Mouse (Mus musculus): ENCODE results near the gene Hs3st3a1.

Hs3st3a1 gene

DNA sequence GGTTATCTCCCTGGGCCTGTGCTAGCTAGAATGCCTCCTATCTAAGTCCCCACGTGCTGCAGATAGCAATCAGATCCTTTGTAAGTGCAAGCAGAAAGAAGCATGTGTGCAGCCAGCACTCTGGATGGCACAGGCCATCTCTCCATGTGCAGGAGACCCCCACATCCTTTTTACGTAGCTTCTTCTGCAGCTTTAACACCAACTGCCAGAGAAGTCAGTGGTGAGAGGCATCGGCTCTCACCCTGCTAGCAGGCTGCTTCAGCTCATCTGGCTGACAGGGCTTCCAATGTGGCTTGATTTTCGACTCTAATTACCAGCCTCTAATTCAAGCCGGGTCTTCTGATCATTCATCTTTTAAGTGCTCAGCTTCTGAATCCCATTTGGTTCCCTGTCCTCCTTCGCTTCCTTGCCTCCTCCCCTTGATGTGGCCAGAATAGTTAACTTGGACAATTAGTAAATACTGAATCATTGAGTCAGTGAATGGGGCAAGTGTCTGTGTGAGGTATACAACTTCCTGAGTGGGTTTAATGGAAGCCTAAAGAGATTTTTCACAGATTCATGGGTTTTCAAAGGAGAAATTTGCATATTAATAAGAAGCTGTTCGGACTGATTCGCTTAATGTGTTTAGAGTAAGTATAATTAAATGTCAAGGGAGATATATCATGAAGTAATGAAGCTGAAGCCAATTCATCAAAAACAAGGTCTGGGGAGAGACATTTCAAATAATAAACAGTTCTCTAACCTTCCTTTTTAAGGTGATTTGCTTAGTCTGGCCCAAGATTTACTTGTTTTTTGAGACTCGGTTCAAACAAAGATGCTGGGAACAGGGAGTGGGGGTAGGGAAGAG, 54.7 kb downstream of the Hs3st3a1 start:
- DNase-seq (ENCODE audit: low spot score): no peak

DNA sequence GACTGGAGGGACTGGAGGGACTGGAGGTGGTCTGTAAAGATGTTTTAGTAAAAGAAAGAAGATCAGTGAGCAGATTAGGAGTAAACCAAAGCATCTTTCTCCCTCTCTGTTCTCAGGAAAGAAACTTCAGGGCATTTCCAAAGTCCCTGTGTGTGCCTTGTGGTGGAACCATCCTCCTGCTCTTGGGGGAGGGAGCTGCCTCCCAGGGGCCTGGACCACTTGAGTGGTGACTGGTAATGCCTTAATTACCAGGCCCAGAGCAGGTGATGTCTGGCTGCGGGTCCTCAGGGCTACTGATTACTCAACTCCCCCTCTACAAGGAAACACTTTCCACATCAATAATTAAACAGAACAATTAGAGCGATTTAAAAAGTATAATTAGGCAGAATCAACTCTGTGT, 59.3 kb downstream of the Hs3st3a1 start:
- no peak for DNase-seq (ENCODE audit: low spot score)

DNA sequence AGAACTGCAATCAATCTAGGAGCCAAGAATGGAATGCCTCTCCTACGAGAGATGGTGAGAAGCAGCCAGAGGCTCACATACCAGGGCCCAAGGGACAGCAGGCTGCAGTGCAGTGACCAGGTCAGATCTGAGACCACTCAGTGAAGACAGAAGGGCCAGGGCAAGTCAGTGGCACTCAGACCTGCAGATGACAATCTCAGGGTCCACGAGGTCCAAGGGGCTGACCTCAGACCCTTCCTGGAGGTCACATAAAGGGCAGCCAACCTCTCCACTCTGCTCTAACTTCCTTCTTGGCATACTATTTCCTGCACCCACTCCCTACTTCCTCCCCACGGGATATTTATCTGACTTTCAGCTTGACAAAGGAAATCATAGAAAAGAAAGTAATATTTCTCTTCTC, 60.8 kb downstream of the Hs3st3a1 start:
- no peak for DNase-seq (ENCODE audit: low spot score)

DNA sequence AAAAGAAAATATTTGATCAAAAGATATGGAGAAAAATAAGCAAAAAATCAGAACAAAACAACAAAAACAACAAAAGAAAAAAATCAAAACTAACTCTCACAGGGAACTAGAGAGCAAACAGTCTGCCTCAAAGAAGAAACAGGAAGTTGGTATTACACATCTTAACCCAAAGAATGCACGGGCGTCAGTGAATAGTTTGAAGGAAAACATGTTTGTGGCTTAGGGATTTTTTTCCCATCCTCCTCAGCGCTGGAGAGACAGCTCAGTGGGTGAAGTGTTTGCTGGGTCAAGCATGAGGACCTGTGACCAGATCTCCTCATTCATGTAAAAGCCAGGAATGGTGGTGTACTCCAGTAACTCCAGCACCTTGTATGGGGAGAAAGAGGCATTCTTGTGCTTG, 61.5 kb downstream of the Hs3st3a1 start:
- no peak for DNase-seq (ENCODE audit: low spot score)

DNA sequence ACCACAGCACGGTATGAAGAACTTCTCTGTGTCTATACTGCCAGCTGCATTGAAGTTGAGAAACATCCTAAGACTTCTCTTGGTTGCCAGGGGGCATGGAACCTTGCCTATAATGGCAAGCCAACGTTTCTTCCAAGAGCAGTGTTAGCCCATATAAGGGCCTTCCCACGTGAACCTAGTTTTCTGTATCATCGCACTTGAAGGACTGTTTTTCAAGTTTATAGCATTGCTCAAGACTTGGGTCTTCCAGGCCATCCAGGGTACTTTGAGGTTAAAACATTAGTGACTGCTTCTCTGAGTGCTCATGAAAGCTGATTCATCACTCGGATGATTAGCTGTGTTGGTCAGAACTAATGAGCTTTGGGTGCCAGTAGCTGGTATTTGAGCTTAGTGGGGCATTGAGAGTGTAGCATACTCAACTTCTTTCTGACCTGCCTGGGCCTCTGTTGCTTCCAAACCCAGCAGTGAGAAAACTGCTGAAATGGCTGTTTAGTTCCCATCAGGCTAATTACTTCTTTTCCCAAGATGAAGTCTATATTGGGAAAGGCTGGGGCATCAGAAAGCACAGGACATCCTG, 65.5 kb downstream of the Hs3st3a1 start:
- DNase-seq (ENCODE audit: low spot score): peak; percentile 31

DNA sequence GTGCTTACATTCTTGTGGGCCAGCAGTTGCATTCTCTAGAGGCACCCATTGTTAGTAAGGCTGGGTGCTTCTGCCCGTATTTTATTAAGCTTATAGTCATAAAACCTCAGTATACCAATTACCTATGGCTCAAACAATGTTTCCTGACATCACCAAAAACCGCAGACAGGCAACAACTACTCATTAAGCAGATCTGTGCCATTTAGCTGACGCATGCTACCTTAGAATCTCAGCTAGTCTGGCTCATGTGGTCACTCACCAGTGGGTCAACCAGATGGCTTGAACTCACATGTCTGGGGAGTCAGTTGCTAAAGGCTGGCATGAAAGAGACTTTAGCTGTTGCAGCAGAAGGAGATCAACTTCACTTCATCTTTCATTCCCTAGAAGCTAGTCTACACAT, 67.9 kb downstream of the Hs3st3a1 start:
- DNase-seq (ENCODE audit: low spot score): no peak

DNA sequence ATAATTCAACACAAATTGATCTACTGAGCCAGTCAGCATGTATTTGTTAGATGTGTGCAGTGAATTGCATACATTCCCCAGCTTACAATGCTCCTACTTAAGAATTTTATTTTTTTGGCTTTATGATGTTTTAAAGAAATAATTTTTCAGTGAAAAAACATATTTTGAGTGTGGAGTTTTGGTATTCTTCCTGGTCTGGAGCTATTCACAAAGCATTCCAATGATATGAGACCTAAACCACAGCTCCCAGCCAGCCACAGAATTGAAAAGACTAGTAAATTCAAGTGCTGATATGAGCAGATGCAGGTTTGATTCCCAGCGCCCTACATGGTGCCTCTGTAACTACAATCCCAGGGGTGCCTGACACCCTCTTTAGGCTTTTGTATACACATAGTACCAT, 70.8 kb downstream of the Hs3st3a1 start:
- DNase-seq (ENCODE audit: low spot score): no peak

DNA sequence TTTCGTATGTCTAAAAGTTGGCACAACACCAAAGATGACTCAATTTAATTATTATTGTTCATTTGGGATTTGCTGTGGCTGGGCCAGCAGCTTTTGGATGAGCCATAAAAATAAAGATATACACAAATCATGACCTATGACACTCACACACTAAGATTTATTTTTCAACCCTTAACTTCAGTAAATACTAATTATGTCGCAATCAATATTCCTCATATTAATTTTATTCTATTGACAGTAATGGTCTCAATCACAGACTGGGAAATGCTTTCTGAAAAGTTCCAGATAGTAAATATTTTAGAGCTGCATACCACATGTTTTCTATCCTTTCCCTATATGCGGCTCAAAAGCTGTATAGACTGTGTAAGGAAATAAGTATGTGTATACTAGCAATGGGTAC, 71.9 kb downstream of the Hs3st3a1 start:
- DNase-seq (ENCODE audit: low spot score): no peak

DNA sequence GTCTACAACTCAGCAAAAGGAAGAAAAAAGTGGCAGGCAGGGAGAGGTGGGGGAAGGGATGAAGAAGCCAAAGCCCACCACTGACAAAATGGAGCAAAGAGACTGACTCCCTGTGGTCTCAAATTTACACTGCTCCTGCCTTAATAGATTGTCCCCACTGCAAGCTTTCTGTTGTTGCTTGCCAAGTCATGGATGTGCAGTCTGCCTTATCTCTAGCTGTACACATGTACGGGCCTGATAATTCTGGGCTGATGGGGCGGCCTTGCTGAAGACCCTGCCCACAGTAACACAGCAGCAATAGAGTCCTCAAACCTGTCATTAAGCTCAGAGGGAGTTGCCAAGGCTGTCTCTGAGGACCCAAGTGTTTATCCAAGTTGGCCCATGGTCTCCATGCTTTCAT, 74.0 kb downstream of the Hs3st3a1 start:
- DNase-seq (ENCODE audit: low spot score): no peak

DNA sequence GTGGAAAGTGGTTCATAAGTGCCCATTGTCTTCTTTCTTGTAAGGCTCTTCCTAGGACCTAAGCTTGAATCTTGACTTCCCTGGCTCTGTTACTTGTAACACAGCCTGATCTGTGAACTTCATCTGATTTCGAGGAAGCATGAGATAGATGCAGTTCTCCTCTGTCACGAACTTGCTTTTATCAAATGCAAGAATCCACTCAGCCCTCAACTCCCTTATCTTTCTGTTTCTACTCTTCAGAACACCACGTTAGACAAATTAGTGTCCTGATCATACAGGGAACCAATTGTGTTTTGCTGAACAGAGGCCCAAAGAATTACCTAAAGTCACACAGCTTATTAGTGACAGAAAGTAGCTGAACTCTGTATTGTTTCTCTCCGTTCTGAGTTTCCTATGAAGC, 77.2 kb downstream of the Hs3st3a1 start:
- DNase-seq (ENCODE audit: low spot score): no peak

DNA sequence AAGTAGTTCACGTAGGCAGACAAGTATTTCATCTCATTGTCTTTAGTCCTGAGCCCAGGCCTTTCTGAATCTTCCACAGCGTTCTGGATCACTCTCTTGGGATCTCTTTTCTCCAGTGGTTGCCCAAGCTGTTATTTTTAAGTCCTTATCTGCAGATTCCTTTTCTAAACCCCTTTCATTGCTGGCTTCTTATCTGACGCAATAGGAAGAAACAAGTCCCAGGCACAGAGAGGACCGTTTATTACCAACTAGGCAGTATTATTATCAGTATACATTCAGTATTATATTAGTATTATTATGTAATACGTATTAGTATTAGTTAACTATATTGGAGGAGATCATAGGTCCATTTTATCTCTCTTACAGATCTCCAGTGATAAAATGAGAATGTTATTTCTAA, 78.3 kb downstream of the Hs3st3a1 start:
- DNase-seq (ENCODE audit: low spot score): no peak

DNA sequence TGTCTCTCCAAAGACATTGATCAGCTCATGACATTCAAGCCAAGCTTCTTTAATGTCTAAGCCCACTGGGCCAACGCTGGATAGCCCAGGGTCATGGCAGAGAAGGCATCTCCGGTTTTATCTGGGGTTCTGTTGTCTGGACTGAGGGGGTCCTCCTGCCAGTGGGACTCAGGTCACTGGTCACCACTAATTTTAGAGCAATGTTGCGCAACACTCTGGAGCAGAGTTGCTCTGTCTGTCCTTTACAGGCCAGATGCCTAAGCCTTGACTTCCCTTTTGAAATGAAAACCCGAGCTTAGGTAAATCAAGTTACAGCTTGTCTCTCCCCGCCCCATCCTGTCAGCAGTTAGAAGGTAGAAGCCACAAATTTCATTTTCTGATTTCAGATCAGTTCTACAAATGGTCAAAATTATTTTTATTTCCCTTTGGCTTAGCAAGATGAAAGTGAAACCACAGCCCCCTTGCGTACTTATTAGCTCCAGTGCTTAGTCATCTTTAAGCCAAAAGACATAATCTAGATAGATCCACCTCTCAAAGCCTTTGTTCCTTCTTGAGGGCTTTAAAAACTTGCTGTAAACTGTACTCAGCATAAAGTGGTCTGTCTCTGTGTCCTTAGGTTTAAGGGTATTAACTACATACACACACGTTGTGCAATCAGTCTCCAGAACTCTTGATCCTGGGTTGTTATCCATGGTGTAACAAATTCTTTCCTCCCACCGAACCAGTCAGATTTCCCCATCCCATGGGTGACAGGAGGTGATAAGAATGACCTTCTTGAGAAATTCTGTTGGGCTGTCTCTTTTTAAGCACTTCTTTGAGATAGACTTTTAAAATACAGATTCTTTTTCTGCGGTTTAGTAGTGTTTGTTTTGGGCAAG, 81.8 kb downstream of the Hs3st3a1 start:
- DNase-seq (ENCODE audit: low spot score): no peak

DNA sequence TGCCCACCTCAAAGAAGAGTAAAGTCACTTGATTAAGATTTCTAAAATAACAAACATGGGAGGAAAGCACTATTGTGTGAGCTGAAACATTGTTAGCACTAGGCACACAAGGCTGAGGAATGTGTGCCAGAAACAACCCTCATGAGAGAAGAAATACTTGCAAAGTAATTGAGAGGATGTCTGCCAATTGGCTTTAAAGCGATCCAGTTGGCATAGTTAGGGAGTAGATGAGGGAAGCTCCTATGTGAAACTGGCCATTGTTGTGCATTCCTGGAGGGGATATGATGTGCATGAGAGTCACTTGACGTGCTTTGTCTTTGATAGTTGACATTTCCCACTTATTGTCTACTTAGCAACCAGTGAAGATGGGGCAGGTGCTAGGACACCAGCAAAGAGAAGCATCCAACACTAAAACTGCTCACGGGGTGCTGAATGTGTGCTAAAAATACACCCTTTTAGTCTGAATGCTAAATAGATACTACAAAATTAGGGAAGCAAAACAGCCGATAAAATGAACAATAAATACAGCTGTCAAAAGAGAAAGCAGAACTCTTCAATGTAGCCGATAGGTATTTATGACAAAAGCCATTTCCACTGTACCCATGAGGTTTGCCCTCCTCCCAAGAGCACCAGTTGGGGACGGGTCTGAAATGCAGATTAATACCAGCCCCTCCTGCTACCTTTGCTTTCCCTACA, 83.2 kb downstream of the Hs3st3a1 start:
- DNase-seq (ENCODE audit: low spot score): peak; percentile 13

DNA sequence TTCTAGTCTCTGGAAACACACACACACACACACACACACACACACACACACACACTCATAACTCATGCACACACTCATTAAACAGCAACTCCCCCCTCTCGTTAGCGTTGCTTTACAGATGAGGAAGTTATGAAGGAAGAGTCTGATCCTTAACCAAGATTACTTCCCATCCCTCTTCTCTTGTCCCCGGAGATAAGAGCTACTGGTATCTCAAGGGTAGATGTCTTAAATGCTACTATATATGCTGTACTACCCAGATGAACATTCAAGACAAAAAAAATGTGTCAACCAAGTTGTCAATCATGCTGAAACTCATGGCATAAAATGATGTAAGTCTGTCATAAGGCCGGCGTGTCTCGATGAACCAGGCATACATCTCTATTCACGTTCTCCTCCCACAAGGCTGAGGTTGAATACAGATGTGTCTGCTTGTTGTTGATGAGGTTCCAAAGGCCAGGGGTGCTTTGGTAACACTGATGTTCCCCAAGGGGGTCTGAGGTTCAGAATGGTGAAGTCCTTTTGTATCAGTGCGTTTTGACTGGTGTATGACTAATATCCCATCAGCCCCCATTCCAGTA, 89.0 kb downstream of the Hs3st3a1 start:
- DNase-seq (ENCODE audit: low spot score): no peak

DNA sequence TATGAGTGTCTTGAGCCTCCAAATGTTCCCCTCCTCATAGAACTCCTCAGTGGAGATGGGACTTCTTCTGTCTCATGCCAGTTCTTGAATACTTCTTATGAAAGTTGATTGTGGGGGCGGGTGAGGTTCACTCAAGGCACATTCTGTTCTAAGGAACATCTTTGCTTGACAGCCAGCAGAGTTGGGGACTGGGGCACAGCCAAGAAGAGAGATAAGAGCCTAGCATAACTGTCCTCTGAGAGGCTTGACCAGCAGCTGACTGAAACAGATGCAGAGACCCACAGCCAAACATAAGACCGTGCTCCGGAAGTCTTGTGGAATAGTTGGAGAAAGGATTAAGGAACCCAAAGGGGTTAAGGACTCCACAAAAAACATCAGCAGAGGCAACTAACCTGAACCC, 102.1 kb downstream of the Hs3st3a1 start:
- no peak for DNase-seq (ENCODE audit: low spot score)

DNA sequence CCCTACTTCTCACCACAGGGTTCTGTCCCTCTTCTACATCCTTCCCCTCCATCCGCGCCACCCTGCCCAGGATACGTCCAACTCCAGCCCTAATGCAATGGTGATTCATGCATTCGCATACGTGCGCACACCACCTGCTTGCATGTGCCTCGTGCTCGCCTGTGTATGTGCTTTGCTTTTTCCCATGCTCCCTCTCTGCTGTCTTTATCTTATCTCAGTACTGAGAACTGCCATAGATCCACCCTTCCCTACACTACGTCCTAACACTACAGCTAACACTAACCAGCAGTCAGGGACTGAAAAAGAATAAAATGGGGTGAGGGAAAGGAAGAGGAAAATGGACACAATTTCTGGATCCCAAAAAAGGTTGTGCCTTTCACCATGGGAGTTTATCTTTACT, 106.7 kb downstream of the Hs3st3a1 start:
- no peak for DNase-seq (ENCODE audit: low spot score)

DNA sequence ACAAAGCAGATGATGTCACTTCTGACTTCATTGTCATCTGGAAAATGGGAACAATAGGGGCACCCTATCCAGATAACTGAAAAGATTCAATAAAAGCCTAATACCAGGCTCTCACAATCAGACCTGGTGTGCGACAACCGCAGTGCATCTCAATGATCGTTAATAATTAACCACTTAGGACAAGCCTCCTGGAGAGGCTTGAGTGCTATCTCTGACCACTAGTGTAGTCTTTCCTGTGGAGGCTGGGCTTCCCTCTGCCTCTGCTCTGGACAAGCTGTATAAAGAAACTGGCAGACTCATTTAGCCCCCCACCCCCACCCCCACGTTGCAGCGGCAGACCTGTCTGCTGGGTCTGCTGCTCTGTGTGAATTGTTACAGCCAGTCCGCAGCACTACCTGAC, 107.2 kb downstream of the Hs3st3a1 start:
- DNase-seq (ENCODE audit: low spot score): no peak

DNA sequence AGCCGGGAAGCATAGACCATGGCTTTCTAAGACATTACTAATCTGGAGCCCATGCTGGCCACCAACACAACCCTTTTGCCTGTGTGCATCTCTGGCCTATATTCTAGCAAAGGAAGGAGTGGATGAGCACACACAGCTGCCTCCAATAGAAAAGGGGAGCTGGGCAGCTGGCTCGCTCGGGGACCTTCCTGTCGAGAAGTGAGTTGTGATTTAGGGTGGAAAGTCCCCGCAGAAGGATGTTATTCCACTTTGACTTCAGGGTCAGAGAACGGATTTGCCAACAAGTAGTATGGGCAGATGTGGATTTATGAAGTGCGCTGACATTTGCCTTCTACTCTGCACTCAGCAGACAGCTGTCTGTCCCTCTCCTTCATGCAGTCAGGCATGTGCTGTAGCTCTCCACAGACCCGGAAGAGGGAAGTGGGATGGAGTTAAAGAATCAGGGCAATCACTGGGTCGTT, 108.1 kb downstream of the Hs3st3a1 start:
- no peak for DNase-seq (ENCODE audit: low spot score)

DNA sequence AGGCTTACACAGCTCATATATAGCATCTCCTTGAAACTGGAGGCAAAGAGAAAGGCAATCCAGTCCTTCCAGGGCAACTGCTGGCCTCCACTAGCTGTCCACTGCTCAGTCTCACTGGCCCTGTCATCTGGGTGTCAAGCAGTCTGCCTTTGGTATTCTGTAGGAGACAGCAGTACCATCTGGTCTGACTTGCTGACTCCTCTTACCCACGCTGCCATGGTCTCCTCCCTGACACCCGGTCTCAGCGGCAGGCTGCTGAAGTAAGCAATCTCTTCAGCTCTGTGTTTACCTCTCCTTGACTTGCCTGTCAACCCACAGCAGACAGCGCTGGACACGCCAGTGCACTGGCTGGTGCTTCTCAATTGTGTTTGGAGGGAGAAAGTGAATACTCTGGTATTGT, 109.1 kb downstream of the Hs3st3a1 start:
- DNase-seq (ENCODE audit: low spot score): no peak

DNA sequence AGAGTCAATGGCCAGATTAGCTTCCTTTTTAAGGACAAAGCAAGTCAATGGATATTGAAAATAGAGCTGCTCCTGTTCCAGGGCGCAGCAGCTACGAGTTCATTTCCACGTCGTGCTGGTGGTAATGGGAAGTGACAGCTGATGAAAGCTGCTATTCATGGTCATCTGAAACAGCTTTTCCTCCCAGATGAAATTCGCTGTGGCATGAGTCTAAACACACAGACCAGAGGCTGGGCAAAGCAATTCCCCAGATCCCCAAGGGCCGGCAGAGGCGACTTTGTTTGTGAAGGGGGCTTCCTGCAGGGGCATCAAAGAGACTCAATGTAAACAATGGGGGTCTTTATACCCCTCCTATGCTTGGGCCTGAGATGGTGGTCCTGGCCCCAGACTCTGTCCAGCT, 114.2 kb downstream of the Hs3st3a1 start:
- no peak for DNase-seq (ENCODE audit: low spot score)

DNA sequence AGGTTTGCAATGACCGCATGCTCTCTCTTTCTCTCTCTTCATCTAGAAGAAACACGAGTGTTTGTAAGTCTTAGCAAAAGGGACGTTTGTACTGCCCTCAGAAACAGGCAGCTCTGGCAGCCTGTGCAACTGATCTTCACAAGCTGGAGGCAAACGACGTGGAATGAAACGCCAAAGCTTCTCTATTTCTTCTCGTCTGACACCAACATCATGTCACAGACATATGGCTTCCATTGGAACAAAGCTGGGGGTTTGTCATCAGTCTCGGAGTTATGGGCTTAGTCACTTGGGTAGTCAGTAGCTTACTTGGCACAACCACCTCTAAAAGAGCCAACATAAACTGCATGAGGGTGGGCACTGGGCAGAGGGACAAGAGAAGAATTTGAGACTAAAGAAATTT, 114.8 kb downstream of the Hs3st3a1 start:
- DNase-seq (ENCODE audit: low spot score): no peak

DNA sequence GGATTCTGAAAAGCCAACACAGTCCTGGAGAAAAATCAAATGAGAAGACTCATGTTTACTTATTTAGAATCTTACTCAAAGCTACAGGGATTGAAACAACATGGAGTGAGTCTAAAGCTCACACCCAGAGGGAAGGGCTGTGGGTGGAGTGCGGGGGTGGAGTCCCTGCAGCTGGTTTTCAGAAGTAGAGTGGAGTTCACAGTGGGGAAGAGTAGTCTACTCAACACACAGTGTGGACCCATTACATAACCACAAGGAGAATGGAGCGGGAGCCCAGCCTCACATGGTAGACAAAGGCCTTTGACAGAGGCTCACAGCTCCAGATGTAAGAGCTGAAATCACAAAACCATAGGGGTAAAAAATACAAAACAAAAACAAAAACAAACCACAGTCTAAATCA, 123.2 kb downstream of the Hs3st3a1 start:
- DNase-seq (ENCODE audit: low spot score): no peak
